Mouse (Mus musculus): Measurements from ENCODE around the gene BC107364. TPM values are rescaled to one million over a fixed set of nuclear protein-coding genes. Genes with fewer than 3 reads are reported as not detected.
"Not testable (repeated sequence)": the region's sequence is repeated elsewhere in the genome, so short reads cannot be mapped to it uniquely, and the experiment has no call there.

BC107364 gene
- polyA plus RNA-seq, 1 experiment from 2014 or later = not detected

- H3K9ac ChIP-seq; H3K9me3 ChIP-seq; H3K4me3 ChIP-seq; H3K27ac ChIP-seq (replicated peaks); ATAC-seq (ENCODE audit: low FRiP score, low read depth); H3K4me2 ChIP-seq; H3K36me3 ChIP-seq: not testable (repeated sequence)
- WGBS = 54% methylated on average over 7 of the region's 7 CpGs
- Histone ChIP-seq H3K27me3 (peaks cover 10% of the 10 kb centered on the region), H3K4me1 (replicated peaks) (peaks cover 10% of the 10 kb centered on the region)
Observed at GRCm38 (mm10) chr3:96483044-96483443, 30.9 kb upstream of the BC107364 start.

- H3K36me3 ChIP-seq = no peaks in the 10 kb centered on the region
- H3K9me3 ChIP-seq = no peaks in the 10 kb centered on the region
- H3K4me3 ChIP-seq = no peak overlapping the region
- peaks cover 5% of the 10 kb centered on the region for H3K4me1 ChIP-seq (replicated peaks)
- no peak overlapping the region for H3K4me2 ChIP-seq
- H3K9ac ChIP-seq = no peak overlapping the region
- 88% methylated on average over 13 of the region's 13 CpGs for WGBS
- no peak for ATAC-seq (ENCODE audit: low FRiP score, low read depth)
- H3K27ac ChIP-seq (replicated peaks) = no peak overlapping the region
- peaks cover 16% of the 10 kb centered on the region for H3K27me3 ChIP-seq
Observed at GRCm38 (mm10) chr3:96482451-96482850, 30.3 kb upstream of the BC107364 start.

GRCm38 (mm10) chr3:96481856-96482255 lies 29.8 kb upstream of the BC107364 start:
- Histone ChIP-seq H3K27me3 (peaks cover 22% of the 10 kb centered on the region), H3K27ac (replicated peaks) (no peak overlapping the region), H3K36me3 (no peaks in the 10 kb centered on the region), H3K9ac (no peak overlapping the region), H3K4me1 (replicated peaks) (no peaks in the 10 kb centered on the region), H3K9me3 (no peaks in the 10 kb centered on the region), H3K4me3 (no peak overlapping the region), H3K4me2 (no peak overlapping the region)
- WGBS = 82% methylated on average over 3 of the region's 3 CpGs
- ATAC-seq (ENCODE audit: low FRiP score, low read depth) = no peak

GRCm38 (mm10) chr3:96480684-96481270 lies 28.7 kb upstream of the BC107364 start:
- H3K4me3 ChIP-seq = no peak overlapping the region
- 86% methylated on average over 4 of the region's 4 CpGs for WGBS
- H3K4me1 ChIP-seq (replicated peaks) = no peaks in the 10 kb centered on the region
- no peak overlapping the region for H3K4me2 ChIP-seq
- H3K9ac ChIP-seq = no peak overlapping the region
- H3K27me3 ChIP-seq = peaks cover 30% of the 10 kb centered on the region
- ATAC-seq (ENCODE audit: low FRiP score, low read depth) = no peak
- no peaks in the 10 kb centered on the region for H3K9me3 ChIP-seq
- H3K27ac ChIP-seq (replicated peaks) = no peak overlapping the region
- no peaks in the 10 kb centered on the region for H3K36me3 ChIP-seq

- 26% methylated on average over 3 of the region's 3 CpGs for WGBS
- H3K27me3 ChIP-seq = peaks cover 38% of the 10 kb centered on the region
- H3K4me1 ChIP-seq (replicated peaks) = peaks cover 7% of the 10 kb centered on the region
Observed at GRCm38 (mm10) chr3:96479249-96479648, 27.1 kb upstream of the BC107364 start.

GRCm38 (mm10) chr3:96477558-96477957 lies 25.5 kb upstream of the BC107364 start:
- no peaks in the 10 kb centered on the region for H3K9me3 ChIP-seq
- no peaks in the 10 kb centered on the region for H3K36me3 ChIP-seq
- H3K27ac ChIP-seq (replicated peaks) = no peak overlapping the region
- H3K9ac ChIP-seq = no peak overlapping the region
- H3K4me3 ChIP-seq = no peak overlapping the region
- no peak overlapping the region for H3K4me2 ChIP-seq
- no peak for ATAC-seq (ENCODE audit: low FRiP score, low read depth)
- WGBS = 76% methylated on average over 6 of the region's 6 CpGs
- H3K4me1 ChIP-seq (replicated peaks) = peaks cover 7% of the 10 kb centered on the region
- H3K27me3 ChIP-seq = peaks cover 52% of the 10 kb centered on the region

More at GRCm38 (mm10) chr3:96479249-96479648, 27.1 kb upstream of the BC107364 start:
- Histone ChIP-seq H3K4me2 (no peak overlapping the region), H3K9me3 (no peaks in the 10 kb centered on the region), H3K4me3 (no peak overlapping the region), H3K9ac (no peak overlapping the region), H3K27ac (replicated peaks) (no peak overlapping the region), H3K36me3 (no peaks in the 10 kb centered on the region)
- no peak for ATAC-seq (ENCODE audit: low FRiP score, low read depth)

GRCm38 (mm10) chr3:96477084-96477483 lies 25.0 kb upstream of the BC107364 start:
- H3K27me3 ChIP-seq = peaks cover 56% of the 10 kb centered on the region

GRCm38 (mm10) chr3:96474909-96475655 lies 23.0 kb upstream of the BC107364 start:
- H3K27me3 ChIP-seq = peaks cover 64% of the 10 kb centered on the region
- peak overlapping the region; percentile 38 for H3K4me3 ChIP-seq
- no peaks in the 10 kb centered on the region for H3K36me3 ChIP-seq
- H3K9me3 ChIP-seq = no peaks in the 10 kb centered on the region
- 2% methylated on average over 44 of the region's 44 CpGs for WGBS
- H3K4me1 ChIP-seq (replicated peaks) = peaks cover 7% of the 10 kb centered on the region
- no peak for ATAC-seq (ENCODE audit: low FRiP score, low read depth)
- H3K9ac ChIP-seq = peak overlapping the region; percentile 34; the same call in 1 of the 2 replicates
- H3K4me2 ChIP-seq = peak overlapping the region; percentile 69
- no peak overlapping the region for H3K27ac ChIP-seq (replicated peaks)

More at GRCm38 (mm10) chr3:96477084-96477483, 25.0 kb upstream of the BC107364 start:
- WGBS = 64% methylated on average over 3 of the region's 3 CpGs
- Histone ChIP-seq H3K9ac (no peak overlapping the region), H3K4me3 (no peak overlapping the region), H3K27ac (replicated peaks) (no peak overlapping the region), H3K4me2 (no peak overlapping the region), H3K9me3 (no peaks in the 10 kb centered on the region), H3K4me1 (replicated peaks) (peaks cover 7% of the 10 kb centered on the region), H3K36me3 (no peaks in the 10 kb centered on the region)
- no peak for ATAC-seq (ENCODE audit: low FRiP score, low read depth)

GRCm38 (mm10) chr3:96473556-96473955 lies 21.4 kb upstream of the BC107364 start:
- not testable (repeated sequence) for H3K27ac ChIP-seq (replicated peaks); H3K4me3 ChIP-seq; H3K9ac ChIP-seq; H3K36me3 ChIP-seq; H3K9me3 ChIP-seq; ATAC-seq (ENCODE audit: low FRiP score, low read depth); H3K4me2 ChIP-seq; H3K4me1 ChIP-seq (replicated peaks)
- 84% methylated on average over 3 of the region's 3 CpGs for WGBS
- peaks cover 64% of the 10 kb centered on the region for H3K27me3 ChIP-seq

- no peaks in the 10 kb centered on the region for H3K36me3 ChIP-seq
- WGBS = 91% methylated on average over 5 of the region's 5 CpGs
- ATAC-seq (ENCODE audit: low FRiP score, low read depth) = no peak
- H3K9ac ChIP-seq = no peak overlapping the region
- no peak overlapping the region for H3K4me3 ChIP-seq
- H3K4me2 ChIP-seq = no peak overlapping the region
- H3K27ac ChIP-seq (replicated peaks) = no peak overlapping the region
- no peaks in the 10 kb centered on the region for H3K9me3 ChIP-seq
- peaks cover 7% of the 10 kb centered on the region for H3K4me1 ChIP-seq (replicated peaks)
- peaks cover 51% of the 10 kb centered on the region for H3K27me3 ChIP-seq
Observed at GRCm38 (mm10) chr3:96472066-96472465, 20.0 kb upstream of the BC107364 start.

GRCm38 (mm10) chr3:96469626-96470025 lies 17.5 kb upstream of the BC107364 start:
- Histone ChIP-seq H3K4me3 (no peak overlapping the region), H3K9me3 (no peaks in the 10 kb centered on the region), H3K4me2 (no peak overlapping the region), H3K27ac (replicated peaks) (no peak overlapping the region), H3K36me3 (no peaks in the 10 kb centered on the region), H3K9ac (no peak overlapping the region), H3K27me3 (peaks cover 47% of the 10 kb centered on the region), H3K4me1 (replicated peaks) (peaks cover 1% of the 10 kb centered on the region; the same call in 1 of the 2 replicates)
- 83% methylated on average over 3 of the region's 3 CpGs for WGBS
- no peak for ATAC-seq (ENCODE audit: low FRiP score, low read depth)

GRCm38 (mm10) chr3:96468335-96468734 lies 16.2 kb upstream of the BC107364 start:
- not testable (repeated sequence) for H3K27ac ChIP-seq (replicated peaks)
- H3K27me3 ChIP-seq = peaks cover 47% of the 10 kb centered on the region
- 92% methylated on average over 3 of the region's 3 CpGs for WGBS

More at GRCm38 (mm10) chr3:96468335-96468734, 16.2 kb upstream of the BC107364 start:
- ATAC-seq (ENCODE audit: low FRiP score, low read depth); H3K4me1 ChIP-seq (replicated peaks); H3K9me3 ChIP-seq; H3K9ac ChIP-seq; H3K4me3 ChIP-seq; H3K36me3 ChIP-seq; H3K4me2 ChIP-seq: not testable (repeated sequence)

Data from hindbrain, embryonic 15.5 days (tissue).